Mouse (Mus musculus) heart, adult 2 months (tissue): ENCODE measurements around the gene Ccdc97. TPM values are rescaled to one million over a fixed set of nuclear protein-coding genes. Genes with fewer than 3 reads are reported as not detected.
A peak's percentile ranks its signal among the peaks of the same experiment; 100 is the strongest.

ENCODE experiments used
- DNase-seq, 2 experiments: peaks; one replicate each; pipeline ENCODE4 v3.0.0; 2021
- H3K27ac ChIP-seq: fragments of 200-600 bp; 2 replicates; pipeline ENCODE4 v1.8.1; 2022
- H3K27me3 ChIP-seq: fragments of 200-500 bp; 2 replicates; pipeline ENCODE4 v1.6.1; 2012; ENCODE audit warnings: mild to moderate bottlenecking, low read length, inconsistent platforms, mixed read lengths; ENCODE audit not compliant: control insufficient read depth, insufficient read depth
- H3K36me3 ChIP-seq: fragments of 200-500 bp; 2 replicates; pipeline ENCODE4 v1.6.1; 2012; ENCODE audit warnings: low read length, inconsistent platforms; ENCODE audit not compliant: control insufficient read depth, insufficient read depth
- H3K4me1 ChIP-seq: fragments of 200-500 bp; 2 replicates; pipeline ENCODE4 v1.6.1; 2011; ENCODE audit warnings: low read length; ENCODE audit not compliant: control insufficient read depth, insufficient read depth
- H3K4me3 ChIP-seq: fragments of 200-600 bp; 2 replicates; pipeline ENCODE4 v1.8.1; 2022
- H3K79me2 ChIP-seq: fragments of 200-500 bp; replicated peaks from 2 replicates; pipeline ENCODE4 v1.6.1; 2012; ENCODE audit warnings: mild to moderate bottlenecking, inconsistent platforms, low read length, moderate library complexity, mixed read lengths; ENCODE audit not compliant: control insufficient read depth, insufficient read depth
- H3K9ac ChIP-seq: fragments of 200-500 bp; 2 replicates; pipeline ENCODE4 v1.6.1; 2012; ENCODE audit warnings: low read depth, mild to moderate bottlenecking, control low read depth, inconsistent platforms, low read length, mixed read lengths
- CTCF ChIP-seq: fragments of 200-600 bp; IDR thresholded peaks from 2 replicates; pipeline ENCODE4 v1.8.1; 2022; ENCODE audit warnings: antibody characterized with exemption, mild to moderate bottlenecking, moderate library complexity
- EP300 ChIP-seq: fragments of 200-500 bp; IDR thresholded peaks from 2 replicates; pipeline ENCODE4 v1.6.1; 2011; ENCODE audit warnings: low read depth, low read length, control low read depth; ENCODE audit not compliant: insufficient read depth
- POLR2A ChIP-seq: fragments of 200-500 bp; IDR thresholded peaks from 2 replicates; pipeline ENCODE4 v1.6.1; 2011; ENCODE audit warnings: mild to moderate bottlenecking, low read depth, low read length, control low read depth; ENCODE audit not compliant: insufficient read depth
- WGBS: fragments of 180-500 bp; shearing (Covaris S2); methylation state at CpG from one replicate; pipeline ENCODE4 v1.1.7; 2018; 5-methylcytosine and 5-hydroxymethylcytosine counted together
- intact Hi-C: fragments of 180-260 bp; cut with DNase I; formaldehyde crosslinking; loops from one replicate; pipeline ENCODE4 v1.15.1; 2025
- polyA plus RNA-seq: library from polyadenylated mRNA; depleted of rRNA; stranded (reverse); fragments of >200 nt; gene quantifications from 2 replicates; pipeline ENCODE4 v1.2.3, GENCODE M21; 2012
- total RNA-seq, 2 experiments: library from RNA; stranded (reverse); gene quantifications; 2 replicates each; pipeline ENCODE4 v1.2.3; 2021

Ccdc97 gene
- total and polyA plus RNA-seq, 3 experiments = 51.8 to 62.9 (median 59.3) TPM

DNA sequence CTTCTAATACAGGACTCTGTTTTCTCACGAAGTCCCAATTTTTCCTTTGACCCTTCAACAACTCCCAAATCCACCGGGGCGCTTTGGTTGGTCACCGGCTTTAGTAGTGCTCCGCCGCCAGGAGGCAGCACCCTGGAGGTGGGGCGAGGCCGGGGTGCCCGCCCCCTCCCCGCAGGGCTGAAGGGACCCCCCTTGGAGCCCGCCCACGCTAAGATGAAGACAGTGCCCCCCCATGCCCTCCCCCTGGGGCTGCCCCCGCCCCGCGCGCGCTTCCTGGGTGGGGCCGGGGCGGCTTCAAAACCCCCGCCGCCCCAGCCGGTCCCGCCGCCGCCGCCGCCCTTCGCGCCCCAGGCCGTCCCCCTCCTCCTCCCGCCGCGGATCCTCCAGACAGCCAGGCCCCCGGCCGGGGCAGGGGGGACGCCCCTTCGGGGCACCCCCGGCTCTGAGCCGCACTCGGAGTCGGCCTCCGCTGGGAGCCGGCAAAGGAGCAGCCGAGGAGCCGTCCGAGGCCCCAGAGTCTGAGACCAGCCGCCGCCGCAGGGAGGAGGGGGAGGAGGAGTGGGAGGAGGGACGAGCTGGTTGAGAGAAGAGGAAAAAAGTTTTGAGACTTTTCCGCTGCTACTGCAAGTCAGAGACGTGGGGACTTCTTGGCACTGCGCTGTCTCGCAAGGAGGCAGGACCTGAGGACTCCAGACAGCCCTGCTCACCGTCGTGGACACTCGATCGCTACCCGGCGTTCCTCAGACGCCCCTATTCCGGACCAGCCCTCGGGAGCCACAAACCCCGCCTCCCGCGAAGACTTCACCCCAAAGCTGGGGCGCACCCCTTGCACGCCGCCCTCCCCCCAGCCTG lies 32.0 kb downstream of the Ccdc97 start, which contains the start of gene Tgfb1:
Tgfb1 (plus strand) TSS at position 323 of the 852 bp plus-strand sequence.
- WGBS = under 1% methylated on average over 62 of the region's 69 CpGs
- TF ChIP-seq POLR2A (peak; percentile 52), EP300 (no peak), CTCF (peak; percentile 99; the same call in 1 of the 2 replicates)
- Histone ChIP-seq H3K27ac (peak within 1 kb of the TSS; percentile 91), H3K36me3 (no peaks in the 10 kb centered on the region), H3K4me1 (no peaks in the 10 kb centered on the region; the same call in 1 of the 2 replicates), H3K79me2 (no peaks in the 10 kb centered on the region), H3K27me3 (no peaks in the 10 kb centered on the region), H3K9ac (peak within 1 kb of the TSS; percentile 87), H3K4me3 (peak within 1 kb of the TSS; percentile 64)
- intact Hi-C loops = loop anchor here (2.0 to 5.0 kb wide), 3 partner anchors 34 to 120 kb away; partner anchors contain the start of gene Hnrnpul1
- peak; percentile 90 to 91 for DNase-seq

DNA sequence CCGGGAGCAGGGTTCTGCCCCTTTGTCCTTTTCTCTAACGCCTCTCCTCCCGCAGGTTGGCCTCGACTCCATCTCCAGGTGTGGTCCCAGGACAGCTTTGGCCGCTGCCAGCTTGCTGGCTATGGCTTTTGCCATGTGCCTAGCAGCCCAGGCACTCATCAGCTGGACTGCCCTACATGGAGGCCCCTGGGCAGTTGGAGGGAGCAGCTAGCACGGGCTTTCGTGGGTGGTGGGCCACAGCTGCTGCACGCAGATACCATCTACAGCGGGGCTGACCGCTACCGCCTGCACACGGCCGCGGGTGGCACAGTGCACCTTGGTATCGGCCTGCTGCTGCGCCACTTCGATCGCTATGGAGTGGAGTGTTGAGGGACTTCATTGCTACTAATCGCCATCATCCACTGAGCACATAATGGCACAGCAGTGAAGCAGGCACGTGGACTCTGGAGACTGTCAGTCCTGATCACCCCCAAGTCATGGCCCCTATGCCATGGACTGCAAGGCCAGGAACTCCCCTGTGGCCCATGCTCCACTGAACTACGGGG lies 32.9 kb downstream of the Ccdc97 start:
- TF ChIP-seq CTCF = no peak
- TF ChIP-seq EP300 = no peak
- TF ChIP-seq POLR2A = no peak
- Histone ChIP-seq H3K27me3 (no peaks in the 10 kb centered on the region), H3K4me3 (peak overlapping the region; percentile 64; the same call in 1 of the 2 replicates), H3K36me3 (no peaks in the 10 kb centered on the region), H3K27ac (peak overlapping the region; percentile 91), H3K4me1 (peaks cover 2% of the 10 kb centered on the region; the same call in 1 of the 2 replicates), H3K79me2 (no peaks in the 10 kb centered on the region), H3K9ac (peak overlapping the region; percentile 28; the same call in 1 of the 2 replicates)
- intact Hi-C loops = loop anchor here (2.0 to 5.0 kb wide), 3 partner anchors 35 to 121 kb away; partner anchors contain the start of gene Hnrnpul1
- no peak for DNase-seq
- 79% methylated on average over 21 of the region's 21 CpGs for whole genome bisulfite sequencing

DNA sequence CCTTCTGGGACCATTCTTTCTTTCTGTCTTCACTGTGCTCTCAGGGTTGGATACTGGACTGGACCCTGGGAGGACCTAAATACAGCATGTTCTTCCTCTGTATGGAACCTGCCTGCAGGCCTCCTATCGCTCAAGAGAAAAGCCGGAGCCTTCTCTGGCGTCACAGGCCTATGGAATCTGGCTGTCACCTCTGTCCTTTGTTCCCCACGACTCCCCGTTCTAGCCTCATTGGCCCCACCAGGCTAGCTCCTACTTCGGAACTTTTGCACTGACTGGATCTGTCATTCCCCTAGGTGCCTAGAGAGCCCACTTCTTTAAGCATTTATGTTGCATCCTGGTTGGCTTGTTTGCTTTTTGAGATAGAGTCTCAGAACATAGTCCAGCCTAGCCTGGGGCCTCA lies 34.2 kb downstream of the Ccdc97 start:
- 92% methylated on average over 6 of the region's 6 CpGs for WGBS
- DNase-seq = no peak
- Histone ChIP-seq H3K36me3 (no peaks in the 10 kb centered on the region), H3K4me3 (no peak overlapping the region), H3K9ac (no peak overlapping the region), H3K4me1 (peaks cover 2% of the 10 kb centered on the region; the same call in 1 of the 2 replicates), H3K27ac (no peak overlapping the region), H3K79me2 (no peaks in the 10 kb centered on the region), H3K27me3 (no peaks in the 10 kb centered on the region)
- intact Hi-C loops = loop anchor here (5.0 kb wide), 1 partner anchor 123 kb away; no protein-coding TSS in a partner anchor
- TF ChIP-seq CTCF (no peak), EP300 (no peak), POLR2A (no peak)

DNA sequence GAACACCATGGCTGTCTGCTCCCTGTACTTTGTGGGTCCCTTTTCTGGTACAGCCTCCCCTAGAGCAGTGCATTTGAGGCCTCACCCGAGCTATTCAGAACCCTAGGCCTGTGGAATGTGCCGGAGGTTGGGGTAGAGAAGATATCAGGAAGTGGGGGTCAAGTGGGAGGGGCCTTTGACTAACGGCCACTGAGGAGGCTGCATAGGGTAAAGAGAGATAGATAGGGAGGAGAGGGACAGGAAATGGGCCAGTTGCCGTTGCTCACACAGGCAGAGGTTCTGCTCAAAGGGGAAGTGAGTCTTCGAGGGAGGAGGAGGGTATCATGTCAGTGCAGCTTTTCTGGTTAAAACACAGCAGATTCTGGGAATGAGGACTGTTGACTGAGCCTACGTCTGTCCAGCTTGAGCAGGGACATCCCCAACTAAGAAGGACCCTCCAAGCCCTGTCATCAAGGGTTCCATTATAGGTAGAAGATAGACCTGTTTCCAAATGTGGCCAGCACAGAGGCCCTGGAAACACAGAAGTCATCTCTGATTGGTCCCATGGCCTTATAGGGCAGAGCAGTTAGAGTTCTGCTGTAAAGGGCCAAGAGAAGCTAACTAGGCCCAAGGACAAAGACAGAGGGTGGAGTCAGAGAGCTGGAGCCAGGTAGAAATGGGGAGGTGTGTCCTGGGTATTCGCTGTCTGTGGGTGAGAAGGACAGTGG lies 35.3 kb downstream of the Ccdc97 start:
- DNase-seq = peak in 1 of 2 experiments; percentile 54
- TF ChIP-seq POLR2A = 0 out of 2 replicates have a peak, but pooled peaks have one; percentile 24
- TF ChIP-seq CTCF = no peak
- no peak overlapping the region for H3K27ac ChIP-seq
- H3K4me1 ChIP-seq = peaks cover 2% of the 10 kb centered on the region; the same call in 1 of the 2 replicates
- no peak overlapping the region for H3K9ac ChIP-seq
- intact Hi-C loops = no loop called here
- no peaks in the 10 kb centered on the region for H3K79me2 ChIP-seq
- no peaks in the 10 kb centered on the region for H3K36me3 ChIP-seq
- H3K4me3 ChIP-seq = no peak overlapping the region
- H3K27me3 ChIP-seq = no peaks in the 10 kb centered on the region
- 49% methylated on average over 7 of the region's 7 CpGs for WGBS

DNA sequence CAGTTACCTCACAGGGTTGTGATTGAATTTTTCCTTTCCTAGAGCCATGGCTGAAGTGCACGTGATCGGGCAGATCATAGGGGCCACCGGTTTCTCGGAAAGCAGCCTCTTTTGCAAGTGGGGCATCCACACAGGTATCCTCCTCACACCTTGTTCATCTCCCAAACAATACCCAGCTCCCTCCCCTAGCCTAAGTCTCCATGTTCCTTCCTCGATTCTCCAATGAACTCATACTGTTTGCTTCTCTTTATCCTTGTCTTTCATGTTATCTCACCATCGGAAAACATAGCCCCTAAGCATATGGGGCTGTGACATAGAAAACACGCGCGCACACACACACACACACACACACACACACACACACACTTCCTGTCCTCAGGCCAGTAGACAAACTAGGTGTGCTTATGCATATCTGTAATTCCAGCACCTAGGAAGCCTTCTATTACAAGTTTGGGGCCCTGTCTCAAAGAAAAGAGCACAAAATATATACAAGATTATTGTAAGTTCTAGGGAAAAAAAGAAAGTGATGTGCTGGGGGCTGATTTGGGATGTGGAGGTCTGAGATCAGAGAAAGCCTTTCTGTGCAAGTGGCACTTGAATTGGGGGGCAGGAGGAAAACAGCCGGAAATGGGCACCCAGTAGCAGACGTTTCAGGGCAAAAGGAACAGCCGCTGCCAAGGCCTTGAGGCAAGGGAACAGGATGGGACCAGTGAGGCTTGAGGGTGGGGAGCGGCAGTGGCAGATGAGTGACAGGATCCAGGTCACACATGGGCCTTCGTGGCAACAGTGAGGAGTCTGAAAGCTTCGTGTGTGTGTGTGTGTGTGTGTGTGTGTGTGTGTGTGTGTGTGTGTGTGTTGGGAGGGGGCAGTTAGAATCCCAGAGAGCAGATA lies 37.3 kb downstream of the Ccdc97 start:
- TF ChIP-seq CTCF = no peak
- no peak for TF ChIP-seq EP300
- no peak for TF ChIP-seq POLR2A
- no peaks in the 10 kb centered on the region for H3K36me3 ChIP-seq
- H3K27me3 ChIP-seq = no peaks in the 10 kb centered on the region
- peaks cover 2% of the 10 kb centered on the region; the same call in 1 of the 2 replicates for H3K4me1 ChIP-seq
- intact Hi-C loops = no loop called here
- H3K9ac ChIP-seq = no peak overlapping the region
- no peaks in the 10 kb centered on the region for H3K79me2 ChIP-seq
- DNase-seq = no peak
- peak overlapping the region; percentile 96 for H3K27ac ChIP-seq
- 50% methylated on average over 15 of the region's 15 CpGs for WGBS
- no peak overlapping the region; the same call in 1 of the 2 replicates for H3K4me3 ChIP-seq
